Mouse (Mus musculus): ENCODE results near the gene Ttc41. TPM values are rescaled to one million over a fixed set of nuclear protein-coding genes. Genes with fewer than 3 reads are reported as not detected.
"Not testable (repeated sequence)": the region's sequence is repeated elsewhere in the genome, so short reads cannot be mapped to it uniquely, and the experiment has no call there.

Gene Ttc41
- 1 to 10 TPM; 2.8 to 4.3 TPM for total RNA-seq (2021)
- long read RNA-seq, experiment 1, partial matches to known transcripts = 1 of 1 reads
- long read RNA-seq, experiment 1, other reads (novel, unspliced or antisense) = 0 of 1 reads
- long read RNA-seq, experiment 2, partial matches to known transcripts = 1 of 2 reads
- long read RNA-seq, experiment 2, other reads (novel, unspliced or antisense) = 1 of 2 reads

GRCm38 (mm10) chr10:86705318-86705921 is at the start of gene Ttc41, which contains the start of gene Hsp90b1:
Gene Ttc41 (plus strand): TSS chr10:86705811.
Gene Hsp90b1 (minus strand): TSS chr10:86705509.
- peak; percentile 97 to 99 for DNase-seq (ENCODE audit: low spot score in 2 of 2)

DNA sequence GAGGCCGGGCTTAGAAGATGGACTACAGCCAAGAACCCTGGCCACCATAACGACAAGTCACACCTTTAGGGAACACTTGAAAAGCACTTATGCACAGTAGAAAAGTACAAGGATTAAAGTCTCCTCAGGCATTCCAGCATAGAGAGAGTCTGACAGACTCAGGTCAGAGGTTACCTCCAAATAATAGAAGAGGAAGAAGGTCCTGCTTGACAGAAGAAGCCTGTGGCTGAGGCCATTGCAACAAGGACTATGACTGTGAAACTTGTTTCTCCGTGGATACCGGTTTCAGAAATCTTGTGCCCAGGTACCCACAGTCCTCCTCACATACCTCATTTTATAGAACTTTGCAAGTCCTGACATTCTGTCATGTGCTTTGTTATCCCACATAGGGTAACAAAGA is 35.1 kb upstream of the Ttc41 start:
- not testable (repeated sequence) for DNase-seq (ENCODE audit: low spot score in 2 of 2)

DNA sequence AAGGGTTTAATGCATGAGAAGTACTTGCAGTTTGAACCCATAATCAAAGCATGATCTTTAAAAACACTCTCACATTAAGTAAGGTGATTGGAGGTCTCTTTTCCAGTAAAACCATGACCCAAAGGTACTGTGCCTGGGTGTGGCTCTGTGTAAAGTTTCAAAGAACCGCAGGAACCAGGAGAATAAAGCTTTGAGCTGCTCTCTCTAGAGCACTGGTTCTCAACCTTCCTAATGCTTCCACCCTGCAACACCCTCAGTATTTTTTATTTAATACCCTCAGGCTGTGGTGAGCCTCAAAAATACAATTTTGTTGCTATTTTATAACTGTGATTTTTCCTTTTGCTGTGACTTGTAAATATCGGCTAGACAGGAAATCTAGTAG is 20.8 kb upstream of the Ttc41 start:
- not testable (repeated sequence) for DNase-seq (ENCODE audit: low spot score in 2 of 2)

DNA sequence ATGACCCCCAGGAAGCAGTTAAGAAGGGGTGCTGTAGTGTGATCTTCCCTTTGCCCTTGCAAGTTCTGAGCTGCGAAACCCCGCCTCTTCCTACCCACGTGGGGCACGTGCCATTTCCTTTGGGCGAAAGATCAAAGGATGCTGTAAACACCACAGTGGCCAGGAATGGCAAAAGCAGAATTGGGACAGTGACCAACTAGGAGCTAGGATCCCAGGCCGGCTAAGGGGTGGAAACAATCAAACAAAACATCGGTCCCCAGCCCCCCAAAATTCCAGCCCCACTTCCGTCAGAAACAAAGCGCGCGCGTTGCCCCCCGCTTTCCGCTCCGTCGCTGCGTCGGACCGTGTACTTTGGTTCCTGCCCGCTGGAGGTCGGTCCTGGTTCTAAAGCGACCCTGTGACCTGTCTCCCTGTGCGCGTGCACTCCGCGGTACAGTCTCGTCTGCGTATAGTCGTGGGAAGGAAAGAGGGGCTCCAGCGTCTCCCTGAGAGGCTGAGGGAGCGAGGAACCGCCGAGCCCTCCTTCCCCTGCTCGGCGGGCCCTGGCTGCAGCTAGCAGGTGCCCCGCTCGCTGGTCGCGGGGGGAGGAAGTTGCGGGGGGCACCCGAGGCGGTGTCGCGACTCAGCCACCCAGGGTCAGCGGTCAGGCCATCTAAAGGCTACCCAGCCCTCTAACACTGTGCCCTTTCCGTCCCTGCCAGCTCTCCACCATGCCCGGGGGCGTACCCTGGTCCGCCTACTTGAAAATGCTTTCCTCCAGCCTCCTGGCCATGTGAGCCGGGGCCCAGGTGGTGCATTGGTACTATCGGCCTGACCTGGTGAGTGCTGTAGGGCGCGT is 20.2 kb upstream of the Ttc41 start:
- DNase-seq (ENCODE audit: low spot score in 2 of 2) = peak; percentile 53 to 71

DNA sequence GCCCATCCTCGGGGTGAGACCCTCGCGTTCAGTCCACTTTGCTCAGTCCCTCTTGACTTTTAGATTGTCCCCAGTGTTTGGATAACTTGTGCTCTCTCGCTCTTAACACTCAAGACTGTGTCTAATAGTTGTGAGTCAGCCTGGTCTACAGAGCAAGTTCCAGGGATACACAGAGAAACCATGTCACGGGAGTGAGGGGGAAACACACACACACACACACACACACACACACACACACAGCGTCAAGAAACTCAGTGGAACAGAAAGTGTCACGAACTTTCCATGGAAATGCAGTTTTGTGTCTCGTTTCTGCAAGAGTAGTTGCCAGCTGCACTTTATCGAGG is 19.6 kb upstream of the Ttc41 start:
- not testable (repeated sequence) for DNase-seq (ENCODE audit: low spot score in 2 of 2)

- DNase-seq (ENCODE audit: low spot score in 2 of 2) = no peak
These were observed 5.4 kb upstream of the Ttc41 start for GRCm38 (mm10) chr10:86700251-86700650.

- no peak for DNase-seq (ENCODE audit: low spot score in 2 of 2)
These were observed 4.6 kb upstream of the Ttc41 start for GRCm38 (mm10) chr10:86700973-86701372.

GRCm38 (mm10) chr10:86702312-86702920 is 3.2 kb upstream of the Ttc41 start:
- DNase-seq (ENCODE audit: low spot score in 2 of 2) = no peak

- no peak for DNase-seq (ENCODE audit: low spot score in 2 of 2)
These were observed 2.2 kb upstream of the Ttc41 start for GRCm38 (mm10) chr10:86703375-86703774.

- DNase-seq (ENCODE audit: low spot score in 2 of 2) = no peak
These were observed 1.5 kb upstream of the Ttc41 start for GRCm38 (mm10) chr10:86704141-86704540.

- DNase-seq (ENCODE audit: low spot score in 2 of 2) = peak; percentile 6 to 21
These were observed 921 bp upstream of the Ttc41 start for GRCm38 (mm10) chr10:86704589-86705191.

- DNase-seq (ENCODE audit: low spot score in 2 of 2) = peak; percentile 27 to 62
These were observed 526 bp downstream of the Ttc41 start for GRCm38 (mm10) chr10:86705922-86706752.

GRCm38 (mm10) chr10:86707134-86707533 is 1.5 kb downstream of the Ttc41 start:
- no peak for DNase-seq (ENCODE audit: low spot score in 2 of 2)

DNA sequence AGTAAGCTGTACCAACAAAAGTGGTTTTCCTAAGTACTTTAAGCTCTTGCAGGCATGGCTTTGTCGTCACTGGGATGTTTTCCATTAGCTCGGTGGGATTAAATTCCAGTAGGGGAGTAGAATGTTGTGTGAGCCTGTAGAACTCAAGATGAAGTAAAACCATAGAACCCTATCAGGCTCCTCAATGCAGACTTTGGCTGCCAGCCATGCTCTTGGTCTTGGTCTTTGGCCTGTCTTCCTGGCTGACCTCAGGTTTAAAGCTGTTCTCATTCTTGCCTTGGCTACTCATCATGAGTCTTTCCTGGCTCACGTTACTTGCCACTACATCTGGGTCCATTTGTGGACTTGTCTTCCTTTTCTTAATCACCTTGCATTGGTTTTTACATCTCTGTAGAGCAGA is 6.5 kb downstream of the Ttc41 start:
- DNase-seq (ENCODE audit: low spot score in 2 of 2) = no peak

- DNase-seq (ENCODE audit: low spot score in 2 of 2) = no peak
These were observed 22.0 kb downstream of the Ttc41 start for GRCm38 (mm10) chr10:86727548-86727980.

DNA sequence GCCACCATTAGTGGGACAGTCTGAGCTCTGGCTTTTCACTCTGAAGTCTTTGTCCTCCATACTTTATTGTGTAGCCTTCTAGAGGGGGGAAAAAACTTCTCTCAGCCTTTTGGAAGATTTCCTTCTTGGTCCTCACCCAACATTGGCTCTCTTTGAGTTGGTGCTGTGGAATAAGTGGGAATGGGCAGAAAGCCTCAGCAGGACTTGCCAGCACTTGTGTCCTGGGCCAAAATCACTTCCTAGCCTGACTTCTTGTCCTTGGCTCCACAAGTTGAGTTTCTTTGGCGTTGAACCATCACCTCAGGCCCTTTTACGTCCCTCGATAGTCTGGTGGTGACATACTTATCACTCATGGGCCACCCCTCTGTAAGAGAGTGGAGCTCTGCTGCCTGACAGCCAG is 22.6 kb downstream of the Ttc41 start:
- DNase-seq (ENCODE audit: low spot score in 2 of 2) = no peak

GRCm38 (mm10) chr10:86730823-86731499 is 25.4 kb downstream of the Ttc41 start:
- peak; percentile 52 to 69 for DNase-seq (ENCODE audit: low spot score in 2 of 2)

GRCm38 (mm10) chr10:86731500-86731863 is 25.9 kb downstream of the Ttc41 start:
- no peak for DNase-seq (ENCODE audit: low spot score in 2 of 2)

GRCm38 (mm10) chr10:86735036-86735435 is 29.4 kb downstream of the Ttc41 start:
- DNase-seq (ENCODE audit: low spot score in 2 of 2) = no peak

- DNase-seq (ENCODE audit: low spot score in 2 of 2) = no peak
These were observed 37.3 kb downstream of the Ttc41 start for GRCm38 (mm10) chr10:86742918-86743317.
